Mouse (Mus musculus) megakaryocyte, embryonic 14.5 days (primary cell): Measurements from ENCODE around the gene Agmat. TPM values are rescaled to one million over a fixed set of nuclear protein-coding genes. Genes with fewer than 3 reads are reported as not detected.
A peak's percentile ranks its signal among the peaks of the same experiment; 100 is the strongest.

Experiments used
- H3K27me3 ChIP-seq: replicated peaks from 2 replicates; pipeline ENCODE3; 2012; ENCODE audit warnings: inconsistent platforms
- H3K36me3 ChIP-seq: replicated peaks from 2 replicates; pipeline ENCODE3; 2012; ENCODE audit warnings: low read length, inconsistent platforms, mixed read lengths
- H3K4me1 ChIP-seq: 2 replicates; pipeline ENCODE4 v1.6.1; 2012; ENCODE audit warnings: inconsistent platforms
- H3K4me3 ChIP-seq: replicated peaks from 2 replicates; pipeline ENCODE3; 2012; ENCODE audit warnings: moderate library complexity, mild to moderate bottlenecking, inconsistent platforms
- H3K9me3 ChIP-seq: 2 replicates; pipeline ENCODE4 v1.6.1; 2012; ENCODE audit warnings: inconsistent platforms
- FLI1 ChIP-seq: IDR thresholded peaks from 2 replicates; pipeline ENCODE4 v1.6.1; 2012; ENCODE audit warnings: low read length, inconsistent platforms, mixed read lengths
- GATA1 ChIP-seq: IDR thresholded peaks from 3 replicates; pipeline ENCODE4 v1.6.1; 2012; ENCODE audit warnings: mixed read lengths, low read length, inconsistent platforms, borderline replicate concordance
- polyA plus RNA-seq: library from polyadenylated mRNA; stranded (reverse); fragments of >175 nt; gene quantifications from 2 replicates; pipeline ENCODE4 v1.2.3, GENCODE M21; 2012; ENCODE audit warnings: low replicate concordance; ENCODE audit not compliant: insufficient read depth

Agmat gene
- polyA plus RNA-seq, 1 experiment: not detected

DNA sequence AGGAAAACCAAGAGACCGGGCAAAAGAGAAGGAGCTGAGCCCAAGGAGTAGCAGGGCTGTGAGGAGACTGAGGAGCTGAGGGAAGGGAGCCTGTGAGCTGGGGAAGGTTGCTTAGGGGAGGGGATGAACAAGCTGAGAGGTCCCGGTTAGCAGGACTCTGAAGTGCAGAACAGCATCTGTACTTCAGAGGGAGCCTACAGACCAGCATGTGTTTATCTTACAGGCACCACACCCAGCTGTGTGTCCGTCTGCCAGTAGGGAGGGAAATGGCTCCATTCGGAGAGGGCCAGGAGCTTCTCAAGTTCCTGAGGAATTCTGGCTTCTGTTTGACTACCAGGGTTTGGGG, 5.6 kb downstream of the Agmat start:
- H3K9me3 ChIP-seq: no peaks in the 10 kb centered on the region; the same call in 1 of the 2 replicates
- H3K4me1 ChIP-seq: peaks cover 10% of the 10 kb centered on the region
- no peaks in the 10 kb centered on the region for H3K36me3 ChIP-seq
- peak overlapping the region; percentile 42 for H3K4me3 ChIP-seq
- peaks cover 28% of the 10 kb centered on the region for H3K27me3 ChIP-seq
- TF ChIP-seq GATA1 (no peak), FLI1 (no peak)

DNA sequence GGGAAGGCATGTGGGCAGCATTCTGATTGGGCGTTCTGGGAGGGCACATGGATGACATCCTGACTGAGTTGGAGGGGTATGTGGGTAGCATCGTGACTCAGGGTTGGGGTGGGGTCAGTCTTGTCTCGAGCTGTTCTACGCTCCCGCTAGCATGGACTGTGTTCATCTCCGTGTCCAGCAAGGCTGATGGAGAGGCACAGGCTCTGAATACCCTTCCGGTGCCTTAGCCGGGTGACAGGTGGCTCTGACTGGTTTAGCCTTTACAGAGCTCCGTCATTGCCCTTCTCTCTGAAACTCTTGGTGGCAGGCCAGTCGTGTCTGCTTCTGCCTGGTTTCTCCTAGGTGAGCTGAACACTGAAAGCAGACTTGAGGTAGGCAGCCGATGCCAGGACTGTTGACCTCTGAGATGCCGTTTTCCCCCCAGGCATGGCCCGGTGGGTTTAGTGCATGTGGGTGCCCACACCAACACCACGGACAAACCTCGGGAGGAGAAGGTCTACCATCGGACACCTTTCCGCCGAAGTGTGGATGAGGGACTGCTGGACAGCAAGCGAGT, 9.0 kb downstream of the Agmat start:
- TF ChIP-seq GATA1 (no peak), FLI1 (no peak)
- H3K27me3 ChIP-seq: peaks cover 20% of the 10 kb centered on the region
- H3K4me1 ChIP-seq: peaks cover 10% of the 10 kb centered on the region

DNA sequence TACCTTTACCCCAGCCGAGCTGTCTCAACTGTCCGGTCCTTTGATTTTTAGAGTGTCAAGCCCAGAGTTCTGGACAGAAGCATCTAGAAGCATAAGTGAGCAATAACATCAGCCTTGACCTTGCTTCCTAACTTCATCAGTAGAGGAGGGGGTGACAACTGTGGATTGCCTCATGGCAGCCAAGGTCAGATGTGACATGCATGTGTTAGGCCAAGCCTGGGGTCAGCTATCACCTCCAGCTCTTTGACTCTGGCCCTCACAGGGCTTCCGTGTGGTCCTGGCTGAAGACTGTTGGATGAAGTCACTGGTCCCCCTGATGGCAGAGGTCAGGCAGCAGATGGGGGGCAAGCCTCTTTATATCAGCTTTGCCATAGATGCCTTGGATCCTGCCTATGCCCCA, 10.7 kb downstream of the Agmat start:
- Histone ChIP-seq H3K36me3 (peaks cover 15% of the 10 kb centered on the region), H3K27me3 (peaks cover 17% of the 10 kb centered on the region), H3K9me3 (no peaks in the 10 kb centered on the region; the same call in 1 of the 2 replicates), H3K4me1 (peaks cover 2% of the 10 kb centered on the region), H3K4me3 (no peak overlapping the region)
- TF ChIP-seq FLI1 (no peak), GATA1 (no peak)

More for the DNA sequence above, 9.0 kb downstream of the Agmat start:
- no peaks in the 10 kb centered on the region; the same call in 1 of the 2 replicates for H3K9me3 ChIP-seq
- no peak overlapping the region for H3K4me3 ChIP-seq
- no peaks in the 10 kb centered on the region for H3K36me3 ChIP-seq

DNA sequence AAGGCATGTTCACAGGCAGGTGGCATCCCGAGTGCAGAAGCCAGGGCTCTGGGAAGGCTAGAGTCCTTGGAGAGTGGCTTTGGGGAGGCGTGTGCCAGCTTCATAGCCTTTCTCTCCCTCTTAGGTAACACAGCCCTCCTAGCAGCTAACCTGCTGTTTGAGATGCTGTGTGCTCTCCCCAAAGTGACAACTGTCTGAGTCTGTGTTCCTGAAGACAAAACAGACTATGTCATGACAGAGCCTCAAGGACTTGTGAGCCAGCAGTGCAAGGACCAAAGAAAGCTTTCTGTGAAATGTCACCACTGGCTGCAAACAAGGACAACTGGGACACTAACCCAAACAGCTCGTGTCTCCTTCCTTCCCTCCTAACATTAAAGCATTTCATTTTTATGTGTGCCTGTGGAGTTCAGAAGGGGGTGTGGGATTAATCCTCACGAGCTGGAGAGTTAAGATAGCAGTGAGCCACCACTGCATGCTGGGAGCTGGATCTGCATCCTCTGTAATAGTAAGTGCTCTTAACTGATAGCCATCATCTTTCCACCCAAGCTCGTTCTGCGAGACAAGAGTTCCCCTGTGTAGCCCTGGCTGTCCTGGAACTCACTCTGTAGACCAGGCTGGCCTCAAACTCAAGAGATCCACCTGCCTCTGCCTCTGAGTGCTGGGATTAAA, 12.5 kb downstream of the Agmat start:
- Histone ChIP-seq H3K36me3 (peaks cover 34% of the 10 kb centered on the region), H3K27me3 (peaks cover 17% of the 10 kb centered on the region), H3K4me1 (no peaks in the 10 kb centered on the region), H3K9me3 (no peaks in the 10 kb centered on the region; the same call in 1 of the 2 replicates), H3K4me3 (no peak overlapping the region)
- TF ChIP-seq GATA1: no peak
- no peak for TF ChIP-seq FLI1

DNA sequence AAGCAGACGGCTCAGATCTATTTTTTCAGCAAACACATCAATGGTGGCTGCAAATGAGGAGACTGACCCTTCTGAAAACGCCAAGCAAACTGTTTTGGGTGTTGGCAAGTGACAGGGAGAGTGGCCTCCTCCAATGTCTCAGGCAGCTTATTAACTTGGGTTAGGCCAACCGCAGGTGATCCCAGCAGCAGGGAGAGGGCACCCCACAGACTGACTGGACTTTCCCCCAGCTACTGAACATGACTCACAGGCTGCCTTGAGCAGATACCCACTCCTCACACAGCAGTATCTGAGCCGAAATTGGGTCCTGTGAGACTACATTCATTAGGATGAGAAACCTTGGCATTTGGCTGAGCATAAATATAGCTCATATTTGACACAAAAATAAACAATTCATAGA, 14.5 kb downstream of the Agmat start:
- no peak for TF ChIP-seq FLI1
- no peak for TF ChIP-seq GATA1
- Histone ChIP-seq H3K9me3 (no peaks in the 10 kb centered on the region), H3K27me3 (peaks cover 4% of the 10 kb centered on the region), H3K4me3 (no peak overlapping the region), H3K4me1 (no peaks in the 10 kb centered on the region), H3K36me3 (peaks cover 41% of the 10 kb centered on the region)

DNA sequence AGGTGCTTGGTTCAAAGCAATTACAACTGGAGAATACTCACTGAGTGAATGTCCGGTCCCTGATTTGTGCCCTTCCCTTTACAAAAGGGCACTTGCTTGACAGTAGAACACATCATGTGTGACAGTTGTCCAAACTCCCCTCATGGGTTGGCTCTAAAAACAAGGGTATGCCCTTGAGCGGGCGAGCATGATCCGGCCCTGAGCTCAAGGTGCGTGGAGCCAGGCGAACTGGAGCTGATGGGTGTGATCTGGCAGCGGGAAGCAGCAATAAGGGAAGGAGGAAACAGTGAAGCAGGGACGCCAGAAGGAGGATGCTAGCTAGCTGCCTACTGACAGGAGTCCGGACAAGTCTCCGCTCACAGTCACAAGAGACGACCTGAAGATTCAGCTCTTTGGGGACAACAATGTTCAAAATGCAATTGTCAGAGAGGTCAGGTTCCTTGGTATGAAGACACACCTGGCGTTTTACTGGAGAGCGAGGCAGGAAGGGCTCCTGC, 15.7 kb downstream of the Agmat start:
- H3K4me1 ChIP-seq: peaks cover 7% of the 10 kb centered on the region

DNA sequence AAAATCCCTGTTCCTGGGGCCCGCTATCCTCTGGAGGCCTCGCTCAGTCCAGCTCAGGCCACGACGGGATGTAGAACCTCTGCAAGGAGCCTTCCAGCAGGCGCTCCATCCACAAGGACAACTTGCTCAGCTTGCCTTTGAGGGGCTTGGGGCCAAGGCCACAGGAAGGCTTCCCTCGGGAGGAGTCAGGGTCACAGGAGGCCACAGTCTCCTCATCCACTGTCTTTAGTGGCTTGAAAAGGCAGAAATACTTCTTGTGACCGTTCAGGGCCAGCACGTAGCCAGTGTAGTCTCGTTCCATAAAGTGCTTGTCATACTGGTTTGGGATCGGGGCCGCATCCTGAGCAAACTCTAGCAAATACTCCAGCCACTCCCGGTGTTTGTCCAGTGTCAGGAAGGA, 17.0 kb downstream of the Agmat start:
- H3K4me1 ChIP-seq: peaks cover 16% of the 10 kb centered on the region
- peaks cover 2% of the 10 kb centered on the region for H3K27me3 ChIP-seq

More for the DNA sequence above, 15.7 kb downstream of the Agmat start:
- Histone ChIP-seq H3K36me3 (peaks cover 51% of the 10 kb centered on the region), H3K9me3 (no peaks in the 10 kb centered on the region), H3K27me3 (peaks cover 2% of the 10 kb centered on the region), H3K4me3 (no peak overlapping the region)
- no peak for TF ChIP-seq GATA1
- no peak for TF ChIP-seq FLI1

DNA sequence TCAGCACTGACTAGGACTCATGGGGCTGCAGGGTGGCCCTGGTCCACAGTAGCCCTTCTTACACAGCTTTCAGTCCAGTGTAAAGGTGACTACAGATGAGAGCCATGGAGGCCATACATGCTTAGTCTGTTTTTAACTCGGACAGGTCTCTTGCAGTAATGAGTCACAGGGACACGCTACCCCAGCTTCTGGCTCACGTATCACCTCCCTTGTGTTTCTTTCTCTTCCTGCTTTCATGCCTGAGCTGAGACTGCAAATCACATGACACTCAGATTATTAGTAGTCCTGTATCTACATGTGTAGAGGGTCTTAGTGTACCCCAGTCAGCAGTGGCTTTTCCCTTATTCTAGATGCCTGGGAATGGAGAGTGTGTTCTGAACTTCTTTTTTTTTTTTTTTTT, 18.5 kb downstream of the Agmat start:
- Histone ChIP-seq H3K4me1 (peaks cover 23% of the 10 kb centered on the region), H3K4me3 (no peak overlapping the region), H3K36me3 (peaks cover 80% of the 10 kb centered on the region), H3K27me3 (no peaks in the 10 kb centered on the region), H3K9me3 (no peaks in the 10 kb centered on the region)
- no peak for TF ChIP-seq FLI1
- TF ChIP-seq GATA1: no peak

More for the DNA sequence above, 17.0 kb downstream of the Agmat start:
- Histone ChIP-seq H3K9me3 (no peaks in the 10 kb centered on the region), H3K4me3 (no peak overlapping the region), H3K36me3 (peaks cover 65% of the 10 kb centered on the region)
- no peak for TF ChIP-seq GATA1
- no peak for TF ChIP-seq FLI1

DNA sequence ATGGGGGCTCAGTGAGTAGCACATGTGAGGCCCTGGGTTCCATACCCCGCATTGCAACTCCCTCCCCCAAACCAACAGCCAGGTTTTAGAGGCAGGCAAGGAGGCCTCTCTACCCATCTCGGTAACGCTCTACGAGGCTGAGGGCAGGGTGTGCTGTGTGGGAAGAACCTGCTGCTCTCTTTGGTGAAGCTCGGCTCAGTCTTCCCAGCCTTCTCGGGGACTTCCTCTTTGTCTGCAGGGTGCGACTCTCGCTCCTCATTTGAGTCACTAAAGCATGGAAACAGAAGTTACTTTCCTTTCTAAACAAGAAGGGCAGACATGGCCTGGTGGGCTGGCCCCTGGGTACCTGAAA, 19.8 kb downstream of the Agmat start:
- Histone ChIP-seq H3K9me3 (no peaks in the 10 kb centered on the region), H3K36me3 (peaks cover 86% of the 10 kb centered on the region), H3K27me3 (no peaks in the 10 kb centered on the region), H3K4me1 (peaks cover 29% of the 10 kb centered on the region), H3K4me3 (no peak overlapping the region)
- no peak for TF ChIP-seq FLI1
- no peak for TF ChIP-seq GATA1

DNA sequence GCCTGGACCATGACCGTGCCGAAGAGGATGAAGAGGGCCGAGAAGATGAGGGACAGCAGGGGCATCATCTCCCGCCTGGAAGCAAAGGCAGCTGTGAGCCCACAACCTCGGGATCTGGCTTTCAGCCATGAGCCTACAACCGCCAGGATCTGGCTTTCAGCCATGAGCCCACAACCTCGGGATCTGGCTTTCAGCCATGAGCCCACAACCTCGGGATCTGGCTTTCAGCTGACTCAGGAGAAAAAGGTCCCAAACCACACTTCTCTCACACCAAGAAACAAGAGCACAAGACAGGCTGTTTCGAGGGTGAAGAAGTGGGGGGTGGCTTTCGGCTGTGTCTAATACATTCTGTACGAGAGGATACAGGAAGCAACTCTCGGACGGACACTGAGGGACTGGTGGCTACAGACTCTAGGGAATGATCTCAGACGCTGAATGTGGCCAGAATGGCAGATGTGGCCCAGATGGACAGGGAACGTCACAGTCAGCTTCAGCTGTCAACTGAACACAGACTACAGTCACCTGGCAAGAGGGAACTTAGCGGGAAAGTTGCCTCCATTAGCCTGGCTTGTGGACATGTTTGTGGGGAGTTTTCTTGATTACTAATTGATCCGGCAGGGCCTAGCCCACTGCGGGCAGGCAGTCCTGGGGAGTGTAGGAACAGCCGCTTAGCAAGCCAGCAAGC, 20.3 kb downstream of the Agmat start:
- peaks cover 86% of the 10 kb centered on the region for H3K36me3 ChIP-seq
- peak overlapping the region; percentile 28 for H3K4me3 ChIP-seq
- no peaks in the 10 kb centered on the region for H3K27me3 ChIP-seq
- TF ChIP-seq GATA1 (no peak), FLI1 (no peak)
- H3K4me1 ChIP-seq: peaks cover 34% of the 10 kb centered on the region
- H3K9me3 ChIP-seq: no peaks in the 10 kb centered on the region
